Mouse (Mus musculus) heart, embryonic 15.5 days (tissue): ENCODE results near the gene Card19. TPM values are rescaled to one million over a fixed set of nuclear protein-coding genes. Genes with fewer than 3 reads are reported as not detected.
A peak's percentile ranks its signal among the peaks of the same experiment; 100 is the strongest.

ENCODE experiments used
- ATAC-seq: fragments of 200-750 bp; cut with Nextera tagmentation; replicated peaks from 2 replicates; pipeline ENCODE4 v1.8.0; 2017; ENCODE audit warnings: low read depth, moderate TSS enrichment; ENCODE audit not compliant: insufficient number of reproducible peaks, insufficient read depth, low FRiP score
- H3K27ac ChIP-seq: fragments of 300-500 bp; sonication (generic); 2 replicates; pipeline ENCODE4 v1.5.1; 2015; ENCODE audit warnings: mild to moderate bottlenecking, inconsistent platforms
- H3K27me3 ChIP-seq: fragments of 300-500 bp; sonication (generic); 2 replicates; pipeline ENCODE4 v1.6.1; 2015; ENCODE audit warnings: inconsistent platforms
- H3K36me3 ChIP-seq: fragments of 300-500 bp; sonication (generic); 2 replicates; pipeline ENCODE4 v1.6.1; 2015; ENCODE audit warnings: mild to moderate bottlenecking, inconsistent platforms
- H3K4me1 ChIP-seq: fragments of 300-500 bp; sonication (generic); replicated peaks from 2 replicates; pipeline ENCODE4 v1.6.1; 2015; ENCODE audit warnings: inconsistent platforms
- H3K4me2 ChIP-seq: fragments of 300-500 bp; sonication (generic); 2 replicates; pipeline ENCODE4 v1.6.1; 2015; ENCODE audit warnings: inconsistent platforms, mild to moderate bottlenecking, moderate library complexity
- H3K4me3 ChIP-seq: fragments of 300-500 bp; sonication (generic); 2 replicates; pipeline ENCODE4 v1.5.1; 2015; ENCODE audit warnings: mild to moderate bottlenecking, inconsistent platforms
- H3K9ac ChIP-seq: fragments of 300-500 bp; sonication (generic); 2 replicates; pipeline ENCODE4 v1.6.1; 2015; ENCODE audit warnings: mild to moderate bottlenecking, inconsistent platforms
- H3K9me3 ChIP-seq: fragments of 300-500 bp; sonication (generic); replicated peaks from 2 replicates; pipeline ENCODE4 v1.6.1; 2016; ENCODE audit warnings: inconsistent platforms
- WGBS: fragments of 180-500 bp; shearing (Covaris S2); methylation state at CpG from one replicate; pipeline ENCODE4 v1.1.7; 2015; ENCODE audit warnings: mixed read lengths; 5-methylcytosine and 5-hydroxymethylcytosine counted together
- polyA plus RNA-seq: library from polyadenylated mRNA; unstranded; fragments of >200 nt; fragmentation: Nextera tagmentation; extraction: Ambion mirVana; gene quantifications from 2 replicates; pipeline ENCODE4 v1.2.1, GENCODE M21; 2015

Card19 gene
- polyA plus RNA-seq, 1 experiment from 2014 or later = 126 TPM

- Histone ChIP-seq H3K9me3 (no peaks in the 10 kb centered on the region), H3K4me1 (peaks cover 49% of the 10 kb centered on the region), H3K27ac (no peak overlapping the region), H3K27me3 (no peaks in the 10 kb centered on the region), H3K4me2 (no peak overlapping the region), H3K36me3 (peaks cover 18% of the 10 kb centered on the region), H3K4me3 (no peak overlapping the region), H3K9ac (no peak overlapping the region)
- whole genome bisulfite sequencing = 91% methylated on average over 17 of the region's 17 CpGs
- no peak for ATAC-seq
Measured at GRCm38 (mm10) chr13:49193650-49194049, 22.2 kb downstream of the Card19 start.

GRCm38 (mm10) chr13:49192156-49192855, 23.5 kb downstream of the Card19 start:
- WGBS = 67% methylated on average over 16 of the region's 16 CpGs
- Histone ChIP-seq H3K27me3 (no peaks in the 10 kb centered on the region), H3K36me3 (peaks cover 18% of the 10 kb centered on the region), H3K4me1 (peaks cover 61% of the 10 kb centered on the region), H3K9ac (no peak overlapping the region), H3K4me3 (no peak overlapping the region), H3K27ac (no peak overlapping the region), H3K9me3 (no peaks in the 10 kb centered on the region), H3K4me2 (no peak overlapping the region)
- no peak for ATAC-seq

GRCm38 (mm10) chr13:49191673-49192035, 24.2 kb downstream of the Card19 start:
- Histone ChIP-seq H3K4me2 (no peak overlapping the region), H3K27ac (peak overlapping the region; percentile 37; the same call in 1 of the 2 replicates), H3K4me3 (no peak overlapping the region), H3K36me3 (peaks cover 18% of the 10 kb centered on the region), H3K9ac (0 out of 2 replicates have a peak overlapping the region, but pooled peaks have one; percentile 12), H3K27me3 (no peaks in the 10 kb centered on the region), H3K9me3 (no peaks in the 10 kb centered on the region), H3K4me1 (peaks cover 60% of the 10 kb centered on the region)
- WGBS = 50% methylated on average over 5 of the region's 5 CpGs
- no peak for ATAC-seq

- Histone ChIP-seq H3K9ac (0 out of 2 replicates have a peak overlapping the region, but pooled peaks have one; percentile 12), H3K4me3 (no peak overlapping the region), H3K9me3 (no peaks in the 10 kb centered on the region), H3K27ac (peak overlapping the region; percentile 37; the same call in 1 of the 2 replicates), H3K27me3 (no peaks in the 10 kb centered on the region), H3K36me3 (peaks cover 14% of the 10 kb centered on the region; the same call in 1 of the 2 replicates), H3K4me1 (peaks cover 62% of the 10 kb centered on the region), H3K4me2 (no peak overlapping the region)
- 76% methylated on average over 7 of the region's 7 CpGs for WGBS
- no peak for ATAC-seq
Measured at GRCm38 (mm10) chr13:49190876-49191672, 24.8 kb downstream of the Card19 start.

- Histone ChIP-seq H3K9me3 (no peaks in the 10 kb centered on the region), H3K9ac (0 out of 2 replicates have a peak overlapping the region, but pooled peaks have one; percentile 0), H3K4me3 (no peak overlapping the region), H3K4me2 (0 out of 2 replicates have a peak overlapping the region, but pooled peaks have one; percentile 14), H3K27ac (peak overlapping the region; percentile 49), H3K36me3 (peaks cover 6% of the 10 kb centered on the region; the same call in 1 of the 2 replicates), H3K4me1 (peaks cover 62% of the 10 kb centered on the region), H3K27me3 (no peaks in the 10 kb centered on the region)
- WGBS = 53% methylated on average over 12 of the region's 12 CpGs
- no peak for ATAC-seq
Measured at GRCm38 (mm10) chr13:49189970-49190870, 25.6 kb downstream of the Card19 start.

- no peaks in the 10 kb centered on the region for H3K27me3 ChIP-seq
- peaks cover 62% of the 10 kb centered on the region for H3K4me1 ChIP-seq
- no peak overlapping the region for H3K9ac ChIP-seq
- H3K9me3 ChIP-seq = no peaks in the 10 kb centered on the region
- no peaks in the 10 kb centered on the region for H3K36me3 ChIP-seq
- no peak for ATAC-seq
- peak overlapping the region; percentile 99 for H3K4me2 ChIP-seq
- WGBS = 66% methylated on average over 2 of the region's 2 CpGs
- H3K4me3 ChIP-seq = no peak overlapping the region; the same call in 1 of the 2 replicates
- 0 out of 2 replicates have a peak overlapping the region, but pooled peaks have one; percentile 92 for H3K27ac ChIP-seq
Measured at GRCm38 (mm10) chr13:49188966-49189360, 26.9 kb downstream of the Card19 start.

- 27% methylated on average over 15 of the region's 15 CpGs for WGBS
- Histone ChIP-seq H3K36me3 (no peaks in the 10 kb centered on the region), H3K9me3 (no peaks in the 10 kb centered on the region), H3K9ac (peak overlapping the region; percentile 87), H3K4me2 (peak overlapping the region; percentile 99), H3K27ac (peak overlapping the region; percentile 92), H3K4me1 (peaks cover 66% of the 10 kb centered on the region), H3K4me3 (peak overlapping the region; percentile 91), H3K27me3 (no peaks in the 10 kb centered on the region)
- ATAC-seq = peak; percentile 0; the same call in 1 of the 2 replicates
Measured at GRCm38 (mm10) chr13:49188219-49188965, 27.4 kb downstream of the Card19 start.

- Histone ChIP-seq H3K9me3 (no peaks in the 10 kb centered on the region), H3K27me3 (no peaks in the 10 kb centered on the region), H3K4me3 (peak within 1 kb of the TSS; percentile 91), H3K36me3 (no peaks in the 10 kb centered on the region), H3K4me1 (peaks cover 72% of the 10 kb centered on the region), H3K27ac (peak within 1 kb of the TSS; percentile 92), H3K4me2 (peak within 1 kb of the TSS; percentile 99), H3K9ac (peak within 1 kb of the TSS; percentile 87)
- peak; percentile 90 for ATAC-seq
- WGBS = under 1% methylated on average over 69 of the region's 87 CpGs
Measured at GRCm38 (mm10) chr13:49187288-49188218, 28.3 kb downstream of the Card19 start, which contains the start of gene Ninj1. Ninj1 (plus strand) TSS chr13:49187485.

- Histone ChIP-seq H3K4me3 (peak overlapping the region; percentile 91), H3K4me1 (peaks cover 69% of the 10 kb centered on the region), H3K9me3 (no peaks in the 10 kb centered on the region), H3K27ac (peak overlapping the region; percentile 92), H3K27me3 (no peaks in the 10 kb centered on the region), H3K9ac (peak overlapping the region; percentile 46), H3K4me2 (peak overlapping the region; percentile 99; the same call in 1 of the 2 replicates), H3K36me3 (no peaks in the 10 kb centered on the region)
- ATAC-seq = peak; percentile 0; the same call in 1 of the 2 replicates
- WGBS = 18% methylated on average over 11 of the region's 11 CpGs
Measured at GRCm38 (mm10) chr13:49186798-49187287, 29.0 kb downstream of the Card19 start.
